Mouse (Mus musculus): ENCODE data around the gene Msi2.

The Msi2 gene

DNA sequence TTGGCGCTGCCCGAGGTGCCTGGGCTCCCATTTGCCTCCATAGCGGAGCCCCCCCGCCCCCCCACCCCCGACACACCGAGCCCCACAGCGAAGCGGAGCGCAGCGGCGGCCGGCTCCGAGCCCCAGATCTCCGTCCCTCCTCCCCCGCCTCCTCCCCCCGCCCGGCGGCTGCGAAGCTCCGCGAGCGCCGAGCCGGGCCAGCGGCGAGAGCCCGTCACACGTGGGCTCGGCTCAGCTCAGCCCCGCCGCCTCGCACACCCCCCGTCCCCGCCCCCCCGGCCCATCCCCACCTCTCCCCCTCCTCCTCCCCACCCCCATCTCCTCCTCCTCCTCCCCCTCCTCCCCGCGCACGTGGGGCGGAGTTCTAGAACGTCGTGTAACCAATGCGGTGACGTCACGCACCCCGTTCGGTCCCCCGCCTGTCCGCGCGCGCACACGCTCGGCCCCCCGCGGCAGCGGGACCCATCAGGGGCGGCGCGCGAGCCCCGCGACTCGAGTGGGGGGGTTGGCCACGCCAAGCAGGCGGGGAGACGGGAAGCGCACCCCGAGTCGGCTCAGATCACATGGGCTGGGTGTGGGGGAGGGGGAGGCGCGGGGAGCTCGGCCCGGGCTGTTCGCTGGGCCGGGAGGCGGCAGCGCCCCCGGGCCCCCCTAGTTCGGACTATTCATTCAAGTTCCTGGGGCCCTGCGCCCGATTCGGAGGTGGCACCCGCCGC is at the start of gene Msi2:
Gene Msi2, minus strand, starts transcription at position 464 of the 716 bp plus-strand sequence.
- DNase-seq (ENCODE audit: low spot score) = peak; percentile 92

DNA sequence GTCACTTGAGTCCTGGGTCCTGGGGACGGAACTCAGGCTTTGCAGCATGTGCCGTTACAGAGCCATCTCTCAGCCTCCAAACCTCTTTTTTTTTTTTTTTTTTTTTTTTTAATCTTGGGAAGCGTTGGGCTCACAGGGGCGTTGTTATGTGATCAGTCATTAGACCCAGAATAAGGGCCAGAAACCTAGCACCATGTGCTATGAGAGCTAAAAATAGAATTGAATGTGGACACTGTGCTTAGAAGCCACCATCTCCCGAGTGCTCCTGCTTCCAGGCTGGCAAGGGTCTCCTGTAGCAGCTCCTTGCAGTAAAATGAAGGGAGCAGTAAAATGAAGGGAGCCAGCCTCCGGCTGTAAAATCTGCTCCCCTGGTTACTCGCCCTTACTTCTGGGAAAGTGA is 47.3 kb upstream of the Msi2 start:
- DNase-seq (ENCODE audit: low spot score) = no peak

DNA sequence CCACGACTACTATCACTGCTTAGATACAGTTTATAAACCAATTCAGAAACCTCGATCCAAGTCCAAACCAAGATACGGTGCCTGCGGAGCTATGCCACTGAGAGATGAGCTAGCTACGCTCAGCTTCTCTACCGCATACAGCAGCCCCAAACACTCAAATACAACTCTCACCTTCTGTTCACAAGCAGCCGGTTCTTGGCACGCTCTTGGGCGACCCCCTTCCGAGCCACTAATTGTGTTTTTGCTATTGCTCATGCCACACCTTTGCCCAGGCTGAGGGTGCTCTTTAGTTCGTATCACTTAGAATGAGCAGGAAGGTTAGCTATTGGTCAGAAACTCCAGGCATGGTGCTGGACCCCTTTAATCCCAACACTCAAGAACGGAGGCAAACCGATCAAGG is 45.1 kb upstream of the Msi2 start:
- no peak for DNase-seq (ENCODE audit: low spot score)

DNA sequence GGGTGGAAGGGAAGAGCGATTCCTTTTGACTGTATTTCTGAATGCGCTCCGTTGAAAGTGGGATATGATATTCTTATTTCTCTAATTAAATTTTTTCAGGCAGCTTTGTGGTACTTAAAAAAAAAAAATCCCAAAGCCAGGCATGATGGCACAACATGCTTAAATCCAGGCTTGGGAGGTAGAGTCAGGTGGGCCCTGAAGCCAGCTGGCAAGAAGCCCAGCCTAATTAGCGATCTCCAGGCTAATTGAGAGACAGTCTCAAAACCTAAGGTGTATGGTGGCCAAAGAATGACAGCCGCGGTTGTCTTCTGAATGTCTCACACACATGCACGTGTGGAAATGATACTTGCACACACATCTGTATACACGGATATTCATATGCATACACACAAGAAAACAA is 41.2 kb upstream of the Msi2 start:
- DNase-seq (ENCODE audit: low spot score) = no peak

DNA sequence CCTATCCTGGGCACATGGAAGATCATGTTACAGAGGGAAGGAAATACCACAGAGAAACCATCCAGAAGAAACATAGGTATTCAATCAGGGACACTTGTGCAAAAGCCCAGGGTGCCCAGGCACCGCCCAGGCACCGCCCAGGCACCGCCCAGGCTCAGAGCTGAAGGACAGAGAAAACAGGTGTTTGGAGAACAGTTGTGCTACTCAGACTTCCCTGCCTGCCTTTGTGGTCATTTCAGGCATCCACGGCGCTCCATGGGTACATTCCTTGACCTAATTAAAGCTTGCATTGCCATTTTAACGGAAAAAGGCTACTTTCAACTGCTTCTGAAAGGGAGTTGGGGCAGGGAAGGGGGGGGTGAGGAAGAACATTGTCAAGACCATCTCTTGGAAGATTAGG is 40.1 kb upstream of the Msi2 start:
- DNase-seq (ENCODE audit: low spot score) = no peak

DNA sequence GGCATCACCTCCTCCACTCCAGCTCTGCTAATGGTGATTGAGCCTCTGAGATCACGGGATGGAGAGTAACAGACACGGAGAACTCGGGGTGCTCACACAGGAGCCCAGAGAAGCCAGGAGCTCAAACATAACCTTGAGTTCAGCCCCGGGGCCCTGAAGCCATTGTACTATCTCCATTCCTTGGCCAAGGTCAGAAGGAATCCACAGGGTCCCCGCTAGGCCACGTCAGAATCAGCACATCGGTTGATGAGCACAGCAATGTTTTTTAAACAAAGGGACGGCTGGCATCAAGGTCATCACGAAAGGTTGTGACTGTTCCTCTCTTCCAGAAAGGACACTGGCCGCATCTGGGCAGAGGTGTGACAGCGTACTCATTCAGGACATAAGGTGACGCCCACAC is 27.0 kb upstream of the Msi2 start:
- no peak for DNase-seq (ENCODE audit: low spot score)

DNA sequence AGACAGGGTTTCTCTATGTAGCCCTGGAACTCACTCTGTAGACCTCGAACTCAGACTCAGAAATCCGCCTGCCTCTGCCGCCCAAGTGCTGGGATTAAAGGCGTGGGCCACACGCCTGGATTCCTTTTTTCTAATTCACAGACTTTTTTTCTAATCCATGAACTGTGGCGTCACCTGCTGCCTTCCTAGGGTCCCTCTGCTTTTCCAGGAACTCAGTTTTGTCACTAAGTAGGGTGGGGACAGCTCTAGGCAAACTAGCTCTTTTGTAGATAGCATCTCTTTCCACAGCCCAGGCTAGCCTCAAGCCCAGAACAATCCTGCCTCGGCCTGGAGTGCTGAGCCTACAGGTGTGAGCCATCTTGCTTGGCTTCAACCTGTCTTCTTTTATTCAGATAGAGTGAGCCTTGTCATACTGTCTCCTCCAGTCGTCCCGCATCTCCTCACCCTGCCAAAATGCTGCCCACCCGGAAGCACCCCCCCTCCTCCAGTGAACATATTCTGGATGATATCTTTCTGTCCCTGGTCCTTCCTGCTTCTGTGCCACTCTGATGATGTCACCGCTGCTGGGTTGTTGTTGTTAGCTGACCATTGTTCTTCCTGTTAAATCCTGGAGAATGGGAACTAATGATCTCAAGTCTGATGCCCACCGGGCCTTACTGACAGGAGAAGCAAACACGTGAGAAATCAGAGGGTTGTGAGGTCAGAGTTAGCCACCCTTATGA is 21.4 kb upstream of the Msi2 start:
- DNase-seq (ENCODE audit: low spot score) = no peak

DNA sequence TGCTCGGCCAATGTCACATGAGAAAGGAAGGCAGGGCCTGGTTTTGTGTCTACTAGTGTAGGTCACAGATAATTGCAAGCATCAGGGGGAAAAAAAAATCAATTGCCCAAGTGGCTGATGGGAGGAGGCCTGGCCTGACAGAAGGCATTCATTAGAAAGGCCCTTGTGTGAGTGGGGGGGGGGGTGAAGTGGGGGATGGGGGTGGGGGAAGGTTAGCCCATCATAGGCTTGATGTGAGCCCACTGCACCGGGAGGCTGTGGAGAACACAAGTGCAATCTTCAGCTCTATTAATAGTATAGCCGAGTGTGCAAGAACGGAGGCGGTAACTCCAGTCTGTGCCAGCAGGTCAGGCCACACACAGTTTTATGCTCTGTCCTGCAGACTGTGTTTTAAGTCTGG is 11.1 kb upstream of the Msi2 start:
- DNase-seq (ENCODE audit: low spot score) = no peak

DNA sequence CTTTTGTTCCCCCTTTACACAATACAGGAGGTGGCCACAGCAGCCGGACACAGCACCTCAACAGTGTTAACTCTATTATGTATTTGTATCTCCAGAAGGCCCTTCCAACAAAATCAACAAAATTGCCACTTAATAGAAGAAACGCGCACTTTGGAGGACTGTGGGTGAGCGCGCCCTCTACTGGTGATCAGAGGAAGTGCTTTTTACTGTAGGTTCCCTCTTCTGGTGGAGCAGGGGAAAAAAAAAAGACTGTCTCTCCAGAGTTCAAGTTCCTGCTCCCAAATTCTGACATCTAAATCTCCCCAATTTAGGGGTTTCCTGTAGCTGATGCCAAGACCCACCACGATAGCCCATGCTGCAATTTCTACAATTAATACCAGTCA is 10.2 kb upstream of the Msi2 start:
- peak; percentile 79 for DNase-seq (ENCODE audit: low spot score)

DNA sequence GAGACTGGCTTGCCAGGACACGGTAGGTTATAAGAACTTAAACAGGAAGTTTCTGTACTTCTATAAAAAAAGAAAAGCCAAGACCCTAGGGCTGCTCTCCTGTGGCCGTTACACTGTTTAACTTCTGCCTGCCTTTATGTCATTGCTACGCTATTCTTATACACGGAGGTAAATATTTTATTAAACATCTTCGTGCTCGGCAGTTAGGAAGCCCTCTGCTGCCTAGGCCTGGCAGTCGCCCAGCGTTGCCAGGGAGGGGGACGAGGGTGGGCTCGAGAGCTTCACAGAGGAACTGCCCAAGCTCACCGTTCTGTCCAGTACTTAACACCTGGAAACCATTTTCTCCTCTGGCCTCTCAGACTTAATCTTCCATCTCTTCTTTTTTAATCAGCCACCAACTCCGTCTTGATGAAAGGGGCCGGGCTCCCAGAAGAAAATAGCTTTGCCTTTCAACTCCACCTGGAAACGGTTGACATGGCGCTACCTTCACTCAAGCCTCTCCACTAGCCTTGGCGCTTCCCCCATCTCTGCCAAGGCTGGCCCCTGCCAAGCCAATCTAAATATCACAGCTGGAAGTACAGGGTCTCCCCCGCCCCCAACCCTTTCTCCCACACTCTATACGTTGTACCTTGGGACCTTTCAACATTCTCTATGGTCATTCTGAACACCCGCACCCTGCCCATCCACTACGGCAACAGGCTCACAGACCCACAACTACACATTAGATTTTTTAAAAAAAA is 9.6 kb upstream of the Msi2 start:
- no peak for DNase-seq (ENCODE audit: low spot score)

DNA sequence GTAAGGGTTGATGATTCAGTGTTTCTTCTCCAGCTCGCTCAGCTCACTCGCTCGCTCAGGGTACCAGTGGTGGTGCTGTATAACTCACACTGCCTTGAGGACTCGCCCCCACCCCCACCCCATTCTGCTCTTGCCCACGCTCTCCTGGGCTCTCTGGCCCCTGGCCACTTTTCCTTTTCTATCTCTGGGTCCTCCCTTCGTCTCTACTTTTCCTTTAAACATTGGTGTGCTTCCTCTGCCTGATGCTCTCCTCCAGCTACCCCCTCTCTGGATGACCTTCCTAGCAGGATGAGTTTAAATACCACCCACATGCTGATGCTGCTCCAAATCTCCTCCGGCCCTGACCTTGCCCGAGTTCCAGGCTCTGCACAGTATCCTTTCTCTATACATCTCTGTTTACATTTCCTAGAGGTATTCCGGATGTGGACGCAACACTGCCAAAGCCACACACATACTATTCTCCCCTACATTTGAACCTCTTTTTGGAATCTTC is 2.9 kb upstream of the Msi2 start:
- no peak for DNase-seq (ENCODE audit: low spot score)

DNA sequence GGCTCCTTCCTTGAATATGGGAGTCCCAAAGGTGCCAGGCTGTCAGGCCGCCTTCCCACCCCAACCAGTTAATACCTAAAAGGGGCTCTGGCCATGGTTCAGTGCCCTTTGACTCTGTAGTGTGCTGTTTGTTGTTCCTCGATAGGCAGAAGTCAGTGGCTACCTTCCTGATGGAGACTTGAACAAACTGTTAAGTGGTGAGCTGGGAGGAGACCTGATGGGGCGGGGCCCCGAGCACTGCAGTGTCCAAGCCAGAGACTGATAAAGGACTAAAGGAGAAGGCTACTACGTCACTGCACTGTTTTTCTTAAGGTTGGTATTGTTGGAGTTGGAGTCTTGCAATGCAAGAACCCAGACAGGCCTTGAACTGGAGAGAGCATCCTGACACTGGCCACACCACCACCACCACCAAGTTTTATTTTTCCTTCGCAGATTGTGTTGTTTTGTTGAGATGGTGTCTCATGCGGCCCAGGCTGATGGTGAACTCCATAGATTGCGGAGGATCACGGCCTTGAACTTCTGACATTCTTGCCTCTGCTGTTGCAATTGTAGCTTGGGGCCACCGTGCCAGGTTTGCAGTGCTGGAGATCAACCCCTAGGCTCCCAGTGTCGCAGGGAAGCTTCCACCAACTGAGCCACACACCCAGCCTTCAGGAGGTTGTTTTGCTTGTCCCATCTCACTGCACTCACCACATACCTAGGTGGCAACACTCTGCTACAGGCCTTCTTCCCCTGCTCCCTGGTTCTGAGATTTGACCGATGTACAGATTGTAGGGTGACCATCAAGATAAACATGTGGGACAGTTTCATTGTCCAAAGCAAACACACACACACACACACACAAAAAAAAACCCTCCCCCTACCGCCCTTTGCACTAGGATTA is 2.2 kb upstream of the Msi2 start:
- no peak for DNase-seq (ENCODE audit: low spot score)

DNA sequence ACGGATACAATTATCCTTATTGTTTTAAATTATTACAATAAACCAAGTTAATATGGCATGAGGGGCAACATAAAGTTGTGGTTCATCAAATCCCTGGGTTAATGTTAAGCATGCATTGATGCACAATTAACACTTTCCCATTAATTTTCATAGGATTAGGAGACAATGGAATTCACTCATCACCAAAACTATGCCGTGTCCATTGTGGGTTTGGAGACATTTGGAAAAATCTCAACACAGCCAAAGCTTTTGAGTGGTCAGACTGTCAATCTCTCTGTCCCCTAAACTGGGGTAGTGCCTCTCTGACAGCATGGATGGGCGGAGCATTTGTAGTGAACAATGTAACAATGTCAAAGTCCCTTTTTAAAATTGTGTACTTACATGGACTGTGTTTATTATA is 1.3 kb upstream of the Msi2 start:
- DNase-seq (ENCODE audit: low spot score) = no peak

DNA sequence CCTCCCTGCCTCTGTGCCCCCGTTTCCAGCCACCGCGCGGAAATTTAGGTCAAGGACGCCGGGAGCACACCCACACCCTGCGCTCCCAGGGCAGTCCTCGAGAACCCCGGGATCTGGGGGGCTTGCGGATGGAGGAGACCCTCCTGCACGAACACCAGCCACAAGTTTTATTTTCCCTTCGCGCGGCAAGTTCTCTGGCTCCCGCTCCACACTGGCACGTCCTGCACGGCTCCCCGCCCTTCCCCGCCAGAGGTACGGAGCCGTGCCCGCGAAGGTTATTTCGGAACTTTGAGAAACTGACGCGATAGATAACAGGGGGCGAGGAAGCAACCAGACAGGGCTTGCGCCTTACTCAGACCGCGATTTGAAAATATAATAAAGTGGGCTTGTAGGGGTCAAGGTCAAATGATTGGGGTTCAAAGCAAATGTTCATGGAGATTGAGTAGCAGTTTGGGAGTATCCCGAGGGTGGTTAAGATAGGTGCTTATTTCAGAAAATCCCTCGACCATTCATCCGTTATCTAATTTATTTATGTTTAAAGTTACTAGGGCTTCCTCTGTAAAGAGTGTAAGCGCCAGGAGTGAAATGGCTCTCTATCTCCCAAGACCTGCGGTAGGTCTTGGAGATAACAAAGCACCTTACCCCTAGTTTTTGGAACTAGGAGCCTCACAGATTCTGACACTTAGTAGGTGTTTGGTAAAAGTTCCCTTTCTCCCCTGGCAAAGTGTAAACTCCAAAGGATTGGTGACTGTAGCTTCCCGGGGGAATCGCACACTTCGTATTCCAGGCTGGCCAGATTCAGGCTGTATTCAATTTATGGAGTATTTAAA is 668 bp upstream of the Msi2 start:
- peak; percentile 41 for DNase-seq (ENCODE audit: low spot score)

DNA sequence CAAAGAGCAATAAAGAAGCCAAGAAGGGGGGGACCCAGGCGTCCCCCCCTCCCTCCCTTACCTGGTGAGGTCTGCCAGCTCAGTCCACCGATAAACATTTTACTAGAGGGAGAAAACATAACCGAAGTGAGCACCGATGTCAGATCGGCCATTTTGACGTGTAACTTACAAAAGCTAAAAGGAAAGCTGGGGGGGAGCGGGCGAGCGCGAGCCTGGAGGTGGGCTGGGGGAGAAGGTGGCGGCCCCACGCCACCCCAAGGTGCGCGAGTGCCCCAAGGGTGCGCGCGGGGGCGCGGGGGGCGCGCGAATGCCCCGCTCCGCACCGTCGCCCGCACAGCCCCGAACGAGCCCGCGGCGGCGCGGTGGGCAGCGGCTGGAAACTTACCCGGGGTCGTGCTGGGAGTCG is 666 bp downstream of the Msi2 start:
- DNase-seq (ENCODE audit: low spot score) = no peak

DNA sequence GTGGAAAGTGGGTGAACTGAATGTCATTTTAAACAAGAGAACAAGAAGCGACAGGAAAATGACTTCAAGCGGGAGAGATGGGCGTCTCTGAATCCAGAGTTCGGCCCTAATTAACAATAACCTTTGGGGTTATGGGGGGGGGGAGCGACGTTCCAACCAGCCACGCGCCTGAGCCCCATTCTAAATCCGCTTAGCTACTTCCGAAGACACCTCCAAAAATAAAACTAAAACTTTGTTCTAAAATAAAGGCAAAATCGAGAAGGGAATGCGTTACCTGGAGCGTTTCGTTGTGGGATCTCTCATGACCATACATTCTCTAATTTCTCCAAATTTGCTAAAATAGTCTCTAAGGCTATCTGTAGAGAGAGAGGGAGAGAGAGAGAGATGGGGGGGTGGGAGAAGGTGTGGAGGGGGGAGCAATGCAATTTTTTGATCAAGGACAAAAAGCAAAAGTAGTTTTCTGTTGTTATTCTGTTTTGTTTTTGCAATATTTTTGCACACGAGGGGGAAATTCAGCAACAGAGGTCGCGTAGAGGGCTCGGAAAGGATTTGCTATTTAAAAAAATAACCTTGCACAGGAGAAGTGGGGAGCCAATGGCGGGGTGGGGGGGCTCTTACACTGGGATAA is 1.2 kb downstream of the Msi2 start:
- no peak for DNase-seq (ENCODE audit: low spot score)

DNA sequence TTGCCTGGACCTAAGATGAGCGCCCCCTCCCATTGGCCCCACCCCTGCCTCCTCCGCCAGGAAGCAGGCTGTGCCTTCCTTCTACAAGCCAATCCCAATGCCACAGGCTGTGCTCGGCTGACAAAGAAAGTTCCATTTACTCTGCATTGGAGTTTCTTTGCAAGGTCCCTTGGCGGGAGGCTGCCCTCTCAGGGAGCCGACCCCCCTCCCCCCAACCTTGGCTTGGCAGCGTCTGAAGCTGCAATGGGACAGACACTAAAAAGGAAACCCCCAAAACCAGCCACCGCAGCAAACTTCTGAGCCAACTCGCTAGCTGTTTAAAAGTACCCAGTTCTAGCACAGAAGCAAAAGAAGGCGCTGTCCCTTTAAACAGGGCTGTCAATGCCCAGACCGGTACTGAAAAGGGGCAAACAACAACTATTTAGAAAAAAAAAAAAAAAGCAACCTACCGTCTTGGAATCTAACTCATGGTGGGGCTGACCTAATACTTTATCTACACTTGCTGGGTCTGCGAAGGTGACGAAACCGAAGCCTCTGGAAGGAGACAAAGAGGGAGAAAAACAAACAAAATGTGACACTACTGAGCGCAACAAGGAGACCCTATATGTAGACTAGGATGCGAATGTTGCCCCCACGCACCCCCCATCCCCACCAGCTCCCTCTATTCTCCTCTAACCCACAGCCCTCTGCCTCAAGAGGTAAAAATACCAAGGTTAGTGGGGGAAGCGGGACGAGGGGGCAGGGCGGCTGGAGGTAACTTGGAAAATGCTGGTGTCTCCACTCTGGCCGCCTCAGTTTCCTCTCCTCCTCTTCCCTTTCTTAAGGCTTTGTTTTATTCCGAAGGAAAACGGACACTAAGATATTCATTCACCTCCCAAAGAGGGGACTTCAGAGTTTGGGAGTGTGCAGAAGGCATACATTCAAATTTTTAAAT is 2.0 kb downstream of the Msi2 start:
- no peak for DNase-seq (ENCODE audit: low spot score)

DNA sequence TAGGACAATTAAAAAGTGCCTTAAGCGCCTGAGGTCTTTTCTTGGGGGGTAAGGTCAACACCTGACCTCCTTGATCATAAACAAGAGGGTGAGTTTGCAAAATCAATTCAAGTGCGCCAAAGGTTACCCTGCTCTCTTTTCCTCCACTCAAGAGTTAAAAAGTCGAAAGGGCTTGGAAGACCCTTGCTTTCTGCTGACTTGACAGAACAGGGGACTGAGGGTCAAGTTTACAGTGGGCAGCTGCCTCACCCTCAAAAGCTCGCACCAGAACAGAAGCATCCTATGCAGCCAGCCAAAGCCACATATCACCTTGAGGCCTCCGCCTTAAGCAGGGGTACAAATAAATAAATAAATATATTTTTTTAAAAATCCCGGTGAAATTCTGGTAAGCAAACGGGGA is 3.0 kb downstream of the Msi2 start:
- DNase-seq (ENCODE audit: low spot score) = no peak

DNA sequence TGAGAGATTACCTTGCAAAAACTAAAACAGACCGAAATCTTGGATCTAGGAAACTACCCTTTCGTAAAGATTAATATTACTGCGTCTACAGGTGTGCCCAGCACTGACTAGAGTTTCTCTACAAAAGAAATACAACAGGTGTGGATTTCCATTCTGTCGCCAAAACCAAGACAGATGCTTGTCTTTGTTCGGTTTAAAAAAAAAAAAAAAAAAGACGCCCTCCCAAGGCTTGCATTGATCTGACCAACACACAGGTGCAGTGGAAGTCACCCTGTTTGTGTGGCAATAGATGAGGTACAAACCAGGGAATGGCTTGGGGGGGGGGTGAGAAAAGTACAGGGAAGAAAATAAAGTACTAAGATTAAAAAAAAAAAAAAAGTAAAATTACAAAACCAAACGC is 4.2 kb downstream of the Msi2 start:
- DNase-seq (ENCODE audit: low spot score) = no peak

DNA sequence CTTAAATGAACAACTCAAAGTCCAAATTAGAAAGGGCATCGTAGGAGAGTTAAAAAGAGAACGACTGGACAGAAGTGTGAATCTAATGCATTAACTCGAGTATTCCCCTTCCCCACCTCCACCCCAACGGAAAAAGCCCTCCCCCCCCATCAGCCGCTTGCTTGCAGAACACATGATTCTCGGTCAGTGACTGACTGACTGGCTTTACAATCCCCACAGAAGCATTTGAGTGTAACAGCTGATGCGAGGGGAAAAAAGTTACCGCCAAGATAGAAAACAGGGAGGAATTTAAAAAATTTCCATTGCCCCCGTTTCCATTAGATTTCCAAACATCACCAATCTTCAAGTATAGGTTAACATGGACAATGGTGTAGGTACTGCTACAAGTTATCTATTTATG is 4.8 kb downstream of the Msi2 start:
- no peak for DNase-seq (ENCODE audit: low spot score)

All from urinary bladder, postnatal 14 days (tissue).